Mouse (Mus musculus): Measurements from ENCODE around the gene Rtbdn. TPM values are rescaled to one million over a fixed set of nuclear protein-coding genes. Genes with fewer than 3 reads are reported as not detected.

Rtbdn gene
- polyA plus RNA-seq, 1 experiment from 2014 or later = 3.3 TPM

DNA sequence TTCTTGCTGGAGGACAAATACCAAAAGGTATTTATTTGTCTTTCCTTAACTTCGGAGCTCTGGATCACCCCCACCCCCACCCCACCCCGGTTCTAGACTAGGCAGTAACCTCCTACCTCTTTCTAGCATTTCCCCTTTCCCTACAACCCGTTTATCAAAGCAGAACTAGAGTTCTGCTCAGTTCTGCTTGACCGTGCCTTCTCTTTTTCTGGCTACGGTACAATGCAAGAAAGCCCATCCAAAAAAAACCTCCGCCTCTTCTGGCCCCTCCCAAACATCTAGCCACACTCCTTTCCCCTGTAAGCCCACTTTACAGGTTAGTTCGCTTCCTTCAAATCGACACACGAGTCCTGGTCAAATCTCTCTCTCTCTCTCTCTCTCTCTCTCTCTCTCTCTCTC lies 33.3 kb upstream of the Rtbdn start:
- H3K27ac ChIP-seq (ENCODE audit: low read length) = no peak overlapping the region
- peaks cover 11% of the 10 kb centered on the region; the same call in 1 of the 2 replicates for H3K27me3 ChIP-seq (ENCODE audit: control insufficient read depth, insufficient read depth, low read depth, low read length)
- no peak overlapping the region for H3K4me3 ChIP-seq (ENCODE audit: low read depth, low read length)
- WGBS = 16% methylated on average over 9 of the region's 9 CpGs
- peak overlapping the region; percentile 44 for H3K4me2 ChIP-seq (ENCODE audit: low read length)
- peaks cover 58% of the 10 kb centered on the region for H3K36me3 ChIP-seq (ENCODE audit: control insufficient read depth, insufficient read depth, low read length)
- H3K9me3 ChIP-seq (replicated peaks; ENCODE audit: control insufficient read depth, low read length, poor library complexity, severe bottlenecking) = no peaks in the 10 kb centered on the region
- no peak for ATAC-seq
- H3K9ac ChIP-seq (ENCODE audit: low read depth, low read length) = no peak overlapping the region
- H3K4me1 ChIP-seq (ENCODE audit: control insufficient read depth, insufficient read depth, low read length) = peaks cover 2% of the 10 kb centered on the region; the same call in 1 of the 2 replicates

DNA sequence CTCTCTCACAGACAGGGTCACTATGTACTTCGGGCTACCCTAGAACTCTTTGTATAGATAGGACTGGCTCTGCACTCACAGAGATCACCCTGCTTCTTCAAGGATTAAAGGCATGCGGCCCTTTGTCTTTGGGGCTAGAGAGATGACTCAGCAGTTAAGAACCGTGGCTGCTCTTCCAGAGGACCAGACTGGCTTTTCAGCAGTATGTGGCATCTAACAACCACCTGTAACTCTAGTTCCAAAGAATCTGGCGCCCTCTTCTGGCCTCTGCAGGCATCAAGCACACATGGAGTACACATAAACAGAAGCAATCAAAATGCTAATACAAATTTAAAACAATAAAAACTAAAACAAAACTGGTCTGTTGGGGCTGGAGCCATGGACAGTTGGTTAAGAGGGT lies 32.8 kb upstream of the Rtbdn start:
- no peak overlapping the region for H3K27ac ChIP-seq (ENCODE audit: low read length)
- no peak overlapping the region for H3K4me3 ChIP-seq (ENCODE audit: low read depth, low read length)
- H3K27me3 ChIP-seq (ENCODE audit: control insufficient read depth, insufficient read depth, low read depth, low read length) = peaks cover 11% of the 10 kb centered on the region; the same call in 1 of the 2 replicates
- ATAC-seq = no peak
- no peaks in the 10 kb centered on the region for H3K9me3 ChIP-seq (replicated peaks; ENCODE audit: control insufficient read depth, low read length, poor library complexity, severe bottlenecking)
- no peak overlapping the region for H3K4me2 ChIP-seq (ENCODE audit: low read length)
- H3K36me3 ChIP-seq (ENCODE audit: control insufficient read depth, insufficient read depth, low read length) = peaks cover 61% of the 10 kb centered on the region
- 36% methylated on average over 4 of the region's 4 CpGs for WGBS
- H3K4me1 ChIP-seq (ENCODE audit: control insufficient read depth, insufficient read depth, low read length) = peaks cover 2% of the 10 kb centered on the region; the same call in 1 of the 2 replicates
- no peak overlapping the region for H3K9ac ChIP-seq (ENCODE audit: low read depth, low read length)

DNA sequence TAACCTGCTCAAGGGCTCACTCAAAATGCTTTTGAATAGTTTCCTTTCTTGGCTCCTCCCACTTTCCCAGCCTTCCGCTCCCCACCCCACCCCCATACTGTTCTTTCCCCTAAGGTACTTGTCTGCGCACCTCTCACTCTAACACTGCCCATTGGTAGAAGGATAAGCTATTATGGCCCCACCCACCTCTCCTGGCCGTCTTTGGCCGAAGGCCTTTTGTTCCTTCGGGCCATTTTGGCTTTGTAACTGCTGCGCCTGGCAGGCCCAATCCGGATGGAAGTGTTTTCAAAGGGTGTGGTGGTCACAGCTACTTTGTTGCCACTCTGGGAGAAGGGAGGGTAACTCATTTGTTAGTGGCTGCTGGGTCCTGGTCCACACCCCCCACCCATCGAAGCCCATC lies 31.5 kb upstream of the Rtbdn start:
- Histone ChIP-seq H3K27ac (ENCODE audit: low read length) (no peak overlapping the region), H3K9me3 (replicated peaks; ENCODE audit: control insufficient read depth, low read length, poor library complexity, severe bottlenecking) (no peaks in the 10 kb centered on the region), H3K4me1 (ENCODE audit: control insufficient read depth, insufficient read depth, low read length) (peaks cover 2% of the 10 kb centered on the region; the same call in 1 of the 2 replicates), H3K4me3 (ENCODE audit: low read depth, low read length) (no peak overlapping the region), H3K36me3 (ENCODE audit: control insufficient read depth, insufficient read depth, low read length) (peaks cover 70% of the 10 kb centered on the region), H3K4me2 (ENCODE audit: low read length) (no peak overlapping the region), H3K27me3 (ENCODE audit: control insufficient read depth, insufficient read depth, low read depth, low read length) (peaks cover 9% of the 10 kb centered on the region; the same call in 1 of the 2 replicates), H3K9ac (ENCODE audit: low read depth, low read length) (no peak overlapping the region)
- WGBS = 90% methylated on average over 8 of the region's 8 CpGs
- no peak for ATAC-seq

DNA sequence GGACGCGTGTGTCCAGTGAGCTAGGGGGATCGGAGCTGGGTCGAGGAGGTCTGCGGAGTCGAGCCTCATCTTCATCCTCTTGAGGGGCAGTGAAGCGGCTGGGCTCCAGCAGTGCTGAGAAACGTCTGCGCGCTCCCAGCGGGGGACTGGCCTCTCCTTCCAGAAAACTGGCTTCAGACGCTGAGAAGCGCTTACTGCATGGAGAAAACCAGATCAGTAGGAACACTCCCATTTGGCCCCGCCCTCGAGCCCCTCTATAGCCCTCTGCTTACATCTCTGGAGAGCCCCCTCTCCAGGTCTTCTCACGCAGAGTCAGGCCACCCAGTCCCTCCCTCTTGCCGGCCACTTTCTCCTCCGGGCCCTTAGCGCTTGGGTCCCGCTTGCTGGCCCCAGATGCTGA lies 29.0 kb upstream of the Rtbdn start:
- H3K27ac ChIP-seq (ENCODE audit: low read length) = no peak overlapping the region
- H3K27me3 ChIP-seq (ENCODE audit: control insufficient read depth, insufficient read depth, low read depth, low read length) = 0 out of 2 replicates have a peak, but pooled peaks cover 2% of the 10 kb centered on the region
- ATAC-seq = no peak
- peaks cover 74% of the 10 kb centered on the region for H3K36me3 ChIP-seq (ENCODE audit: control insufficient read depth, insufficient read depth, low read length)
- H3K9ac ChIP-seq (ENCODE audit: low read depth, low read length) = no peak overlapping the region
- H3K4me3 ChIP-seq (ENCODE audit: low read depth, low read length) = no peak overlapping the region
- H3K4me1 ChIP-seq (ENCODE audit: control insufficient read depth, insufficient read depth, low read length) = peaks cover 2% of the 10 kb centered on the region; the same call in 1 of the 2 replicates
- WGBS = 28% methylated on average over 20 of the region's 20 CpGs
- H3K4me2 ChIP-seq (ENCODE audit: low read length) = no peak overlapping the region
- H3K9me3 ChIP-seq (replicated peaks; ENCODE audit: control insufficient read depth, low read length, poor library complexity, severe bottlenecking) = no peaks in the 10 kb centered on the region

DNA sequence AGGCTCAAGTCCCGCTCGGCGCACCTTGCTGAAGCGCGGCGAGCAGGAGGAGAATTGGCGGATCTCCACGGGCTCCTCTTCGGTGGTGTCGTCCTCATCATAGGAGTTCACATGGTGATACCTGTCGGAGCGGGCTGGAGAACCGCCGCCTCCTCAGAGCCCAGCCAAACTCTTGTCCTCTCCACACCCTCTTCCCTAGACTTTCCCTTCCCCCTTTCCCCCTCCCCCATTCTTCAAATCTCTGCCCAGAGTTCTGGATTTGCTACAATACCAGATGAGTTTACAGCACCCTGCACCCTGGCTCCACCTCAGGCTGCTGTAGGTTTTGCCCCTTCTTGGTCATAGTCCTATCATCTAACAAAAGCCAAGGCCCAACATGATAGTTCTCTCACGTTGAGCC lies 28.1 kb upstream of the Rtbdn start:
- H3K9ac ChIP-seq (ENCODE audit: low read depth, low read length) = no peak overlapping the region
- H3K27me3 ChIP-seq (ENCODE audit: control insufficient read depth, insufficient read depth, low read depth, low read length) = 0 out of 2 replicates have a peak, but pooled peaks cover 2% of the 10 kb centered on the region
- H3K4me3 ChIP-seq (ENCODE audit: low read depth, low read length) = no peak overlapping the region
- 92% methylated on average over 15 of the region's 15 CpGs for WGBS
- peaks cover 71% of the 10 kb centered on the region for H3K36me3 ChIP-seq (ENCODE audit: control insufficient read depth, insufficient read depth, low read length)
- no peaks in the 10 kb centered on the region for H3K9me3 ChIP-seq (replicated peaks; ENCODE audit: control insufficient read depth, low read length, poor library complexity, severe bottlenecking)
- H3K4me2 ChIP-seq (ENCODE audit: low read length) = no peak overlapping the region
- no peak for ATAC-seq
- no peaks in the 10 kb centered on the region for H3K4me1 ChIP-seq (ENCODE audit: control insufficient read depth, insufficient read depth, low read length)
- H3K27ac ChIP-seq (ENCODE audit: low read length) = no peak overlapping the region

DNA sequence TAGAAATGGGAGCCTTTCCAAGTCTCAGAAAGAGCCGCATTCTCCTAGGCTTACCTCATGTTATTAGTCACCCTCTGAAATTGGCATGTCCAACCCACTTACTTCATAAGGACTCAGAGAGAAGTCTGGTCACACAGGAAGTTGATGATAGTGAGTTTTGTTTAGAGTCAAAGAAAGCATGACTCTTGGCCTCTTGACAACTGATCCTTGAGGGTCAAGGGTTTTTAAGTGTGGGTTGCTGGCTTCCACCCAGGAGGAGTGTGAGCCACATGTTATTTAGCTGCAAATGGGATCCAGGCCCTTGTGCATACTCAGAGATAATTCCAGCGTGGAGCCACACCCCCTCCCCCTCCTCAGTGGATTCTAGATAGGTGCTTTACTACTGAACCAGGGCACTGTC lies 25.2 kb upstream of the Rtbdn start:
- no peak for ATAC-seq

DNA sequence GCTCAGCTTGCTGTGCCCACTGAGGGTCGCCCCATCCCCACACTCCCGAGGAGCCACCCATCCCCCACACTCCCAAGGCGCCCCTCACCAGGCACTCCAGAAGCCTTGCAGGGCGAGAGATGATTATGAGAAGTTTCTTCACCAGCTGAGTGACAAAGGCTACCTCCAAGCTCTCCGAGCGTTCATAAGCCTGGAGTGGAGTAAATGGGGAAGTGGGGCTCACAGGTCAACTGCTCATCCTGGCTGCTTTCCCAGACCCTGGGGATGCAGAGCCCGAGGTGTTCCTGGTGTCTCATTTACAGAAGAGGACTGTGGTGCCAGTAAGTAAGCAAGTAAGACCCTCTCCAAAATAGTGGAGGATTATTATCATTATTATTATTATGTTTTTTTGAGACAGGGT lies 21.2 kb upstream of the Rtbdn start:
- no peak overlapping the region for H3K27ac ChIP-seq (ENCODE audit: low read length)
- no peaks in the 10 kb centered on the region for H3K27me3 ChIP-seq (ENCODE audit: control insufficient read depth, insufficient read depth, low read depth, low read length)
- no peak for ATAC-seq
- H3K4me3 ChIP-seq (ENCODE audit: low read depth, low read length) = no peak overlapping the region
- peaks cover 52% of the 10 kb centered on the region for H3K36me3 ChIP-seq (ENCODE audit: control insufficient read depth, insufficient read depth, low read length)
- H3K9ac ChIP-seq (ENCODE audit: low read depth, low read length) = no peak overlapping the region
- peaks cover 3% of the 10 kb centered on the region; the same call in 1 of the 2 replicates for H3K4me1 ChIP-seq (ENCODE audit: control insufficient read depth, insufficient read depth, low read length)
- WGBS = 71% methylated on average over 7 of the region's 7 CpGs
- H3K4me2 ChIP-seq (ENCODE audit: low read length) = no peak overlapping the region
- no peaks in the 10 kb centered on the region for H3K9me3 ChIP-seq (replicated peaks; ENCODE audit: control insufficient read depth, low read length, poor library complexity, severe bottlenecking)

More for the DNA sequence above, 25.2 kb upstream of the Rtbdn start:
- no peak overlapping the region for H3K4me3 ChIP-seq (ENCODE audit: low read depth, low read length)
- H3K4me1 ChIP-seq (ENCODE audit: control insufficient read depth, insufficient read depth, low read length) = no peaks in the 10 kb centered on the region
- no peaks in the 10 kb centered on the region for H3K9me3 ChIP-seq (replicated peaks; ENCODE audit: control insufficient read depth, low read length, poor library complexity, severe bottlenecking)
- H3K27me3 ChIP-seq (ENCODE audit: control insufficient read depth, insufficient read depth, low read depth, low read length) = no peaks in the 10 kb centered on the region
- peaks cover 69% of the 10 kb centered on the region for H3K36me3 ChIP-seq (ENCODE audit: control insufficient read depth, insufficient read depth, low read length)
- no peak overlapping the region for H3K9ac ChIP-seq (ENCODE audit: low read depth, low read length)
- H3K27ac ChIP-seq (ENCODE audit: low read length) = no peak overlapping the region
- 85% methylated on average over 2 of the region's 2 CpGs for WGBS
- no peak overlapping the region for H3K4me2 ChIP-seq (ENCODE audit: low read length)

DNA sequence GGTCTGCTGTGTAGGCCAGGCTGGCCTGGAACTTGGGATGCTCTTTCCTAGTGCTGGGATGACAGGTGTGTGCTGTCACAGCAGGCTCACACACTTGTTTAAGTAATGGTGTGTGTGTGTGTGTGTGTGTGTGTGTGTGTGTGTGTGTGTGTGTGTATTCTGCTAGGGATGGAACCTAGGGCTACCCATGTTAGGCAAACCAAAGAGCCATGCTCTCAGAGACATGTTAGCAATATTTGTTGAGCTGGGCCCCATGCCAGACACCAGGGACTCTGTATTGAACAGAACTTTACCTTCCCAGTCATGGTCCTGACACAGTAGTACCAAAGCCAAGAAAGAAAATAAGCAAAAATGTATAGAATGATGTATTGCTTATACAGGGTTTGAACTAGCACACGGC lies 19.3 kb upstream of the Rtbdn start:
- Histone ChIP-seq H3K4me2 (ENCODE audit: low read length) (no peak overlapping the region), H3K4me3 (ENCODE audit: low read depth, low read length) (no peak overlapping the region), H3K27me3 (ENCODE audit: control insufficient read depth, insufficient read depth, low read depth, low read length) (no peaks in the 10 kb centered on the region), H3K9ac (ENCODE audit: low read depth, low read length) (no peak overlapping the region), H3K9me3 (replicated peaks; ENCODE audit: control insufficient read depth, low read length, poor library complexity, severe bottlenecking) (no peaks in the 10 kb centered on the region), H3K4me1 (ENCODE audit: control insufficient read depth, insufficient read depth, low read length) (peaks cover 3% of the 10 kb centered on the region; the same call in 1 of the 2 replicates), H3K27ac (ENCODE audit: low read length) (no peak overlapping the region), H3K36me3 (ENCODE audit: control insufficient read depth, insufficient read depth, low read length) (peaks cover 39% of the 10 kb centered on the region)
- 95% methylated on average over 1 of the region's 1 CpGs for WGBS
- no peak for ATAC-seq

DNA sequence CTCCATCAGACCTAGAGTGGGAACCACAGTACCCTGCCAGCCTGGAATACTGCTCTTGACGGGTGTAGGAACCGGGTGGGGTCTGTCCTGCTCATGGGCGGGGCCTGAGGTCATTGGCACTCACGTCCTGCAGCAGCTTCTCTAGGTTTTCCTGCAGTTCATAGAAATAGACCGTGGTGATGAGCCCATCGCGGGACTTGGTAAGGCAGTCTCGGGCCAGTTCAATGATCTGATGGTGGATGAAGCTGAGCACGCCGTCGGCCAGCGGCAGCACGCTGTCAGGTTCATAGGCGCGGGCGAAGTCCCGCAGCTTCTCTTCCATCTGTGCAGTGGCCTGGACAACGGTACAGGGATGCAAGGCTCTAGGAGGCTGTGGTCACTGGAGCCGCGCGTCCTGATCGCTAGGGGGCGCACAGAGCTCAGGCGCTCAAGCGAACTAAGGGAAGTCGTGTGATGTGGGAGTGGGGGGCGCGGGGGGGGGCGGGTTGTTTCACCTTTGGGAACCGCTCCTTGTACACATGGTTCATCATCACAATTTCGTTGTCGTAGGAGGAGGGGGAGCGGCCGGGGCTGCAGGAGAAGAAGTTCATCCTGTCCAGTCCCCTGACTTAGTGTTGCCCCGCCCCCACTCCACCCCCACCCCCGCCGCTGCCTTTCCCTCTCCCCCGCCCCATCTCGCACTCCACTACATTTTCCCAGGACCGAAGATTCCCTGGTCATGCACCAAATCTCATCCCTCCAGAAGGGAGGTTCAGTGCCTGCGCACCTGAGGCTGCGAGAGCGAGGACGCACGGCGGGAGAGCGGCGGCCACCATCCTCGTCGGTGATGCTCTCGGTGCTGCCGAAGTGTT lies 18.1 kb upstream of the Rtbdn start:
- no peaks in the 10 kb centered on the region for H3K27me3 ChIP-seq (ENCODE audit: control insufficient read depth, insufficient read depth, low read depth, low read length)
- peak; percentile 71 for ATAC-seq
- no peak overlapping the region for H3K27ac ChIP-seq (ENCODE audit: low read length)
- H3K36me3 ChIP-seq (ENCODE audit: control insufficient read depth, insufficient read depth, low read length) = peaks cover 33% of the 10 kb centered on the region
- peaks cover 4% of the 10 kb centered on the region for H3K4me1 ChIP-seq (ENCODE audit: control insufficient read depth, insufficient read depth, low read length)
- H3K4me2 ChIP-seq (ENCODE audit: low read length) = peak overlapping the region; percentile 46
- H3K9me3 ChIP-seq (replicated peaks; ENCODE audit: control insufficient read depth, low read length, poor library complexity, severe bottlenecking) = no peaks in the 10 kb centered on the region
- 0 out of 2 replicates have a peak overlapping the region, but pooled peaks have one; percentile 10 for H3K9ac ChIP-seq (ENCODE audit: low read depth, low read length)
- WGBS = 3% methylated on average over 48 of the region's 52 CpGs
- H3K4me3 ChIP-seq (ENCODE audit: low read depth, low read length) = peak overlapping the region; percentile 21
